Mouse (Mus musculus): ENCODE measurements around the gene Csnk1d. TPM values are rescaled to one million over a fixed set of nuclear protein-coding genes. Genes with fewer than 3 reads are reported as not detected.

Csnk1d gene
- polyA plus RNA-seq, 1 experiment from 2014 or later, result 67.1 TPM

DNA sequence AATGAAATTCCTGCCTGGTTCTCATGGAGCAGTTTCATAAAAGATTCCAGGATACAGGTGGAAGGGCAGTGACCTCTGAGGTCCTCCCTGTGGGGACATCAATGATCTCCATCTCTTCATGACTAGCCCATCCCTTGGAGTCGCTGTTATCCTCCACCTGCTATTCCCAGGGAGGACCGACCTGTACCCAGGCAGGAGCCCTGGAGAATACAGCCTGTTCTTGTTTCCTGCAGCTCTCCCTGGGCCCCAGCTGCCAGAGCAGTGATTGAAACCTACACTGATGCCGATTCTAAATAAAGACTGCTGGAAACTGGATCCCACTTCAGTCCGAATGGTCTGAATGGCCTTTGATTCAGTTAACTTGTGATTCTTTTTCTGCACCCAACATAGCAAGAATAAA lies 59.7 kb downstream of the Csnk1d start:
- H3K4me2 ChIP-seq (ENCODE audit: low read depth, severe bottlenecking), result no peak overlapping the region
- H3K27me3 ChIP-seq (ENCODE audit: control insufficient read depth, insufficient read depth, low read length), result no peaks in the 10 kb centered on the region
- DNase-seq (ENCODE audit: low spot score), result no peak
- no peak overlapping the region for H3K9ac ChIP-seq (ENCODE audit: low read length)
- no peaks in the 10 kb centered on the region for H3K9me3 ChIP-seq (ENCODE audit: control insufficient read depth, low read length)
- WGBS, result 93% methylated on average over 4 of the region's 4 CpGs
- no peaks in the 10 kb centered on the region for H3K36me3 ChIP-seq (ENCODE audit: control insufficient read depth, insufficient read depth, low read length)
- no peak overlapping the region for H3K27ac ChIP-seq (replicated peaks; ENCODE audit: low read depth, low read length)
- no peak for ATAC-seq (ENCODE audit: insufficient number of reproducible peaks, low FRiP score, low TSS enrichment, low read depth)
- 0 out of 2 replicates have a peak, but pooled peaks cover 3% of the 10 kb centered on the region for H3K4me1 ChIP-seq (ENCODE audit: control insufficient read depth, insufficient read depth, low read length)
- H3K4me3 ChIP-seq (ENCODE audit: low read depth, low read length), result no peak overlapping the region

DNA sequence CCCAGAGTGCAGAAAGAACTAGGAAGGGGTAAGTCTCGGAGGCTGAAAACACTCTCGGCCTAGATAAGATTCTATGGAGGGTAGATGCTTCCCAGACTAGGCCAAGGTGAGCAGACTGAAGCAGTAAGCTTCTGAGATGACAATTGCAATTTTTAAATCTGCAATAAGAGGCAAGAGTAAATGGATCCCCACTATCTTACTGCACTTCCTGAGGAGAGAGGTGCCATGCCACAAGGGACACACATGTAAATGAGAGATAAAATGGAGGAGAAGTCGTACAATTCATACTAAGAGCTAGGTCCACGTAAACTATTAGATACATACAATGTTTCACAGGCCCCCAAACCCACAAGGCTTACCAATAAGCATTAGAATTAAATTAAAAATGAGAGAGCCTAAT lies 62.7 kb downstream of the Csnk1d start:
- Histone ChIP-seq H3K27me3 (ENCODE audit: control insufficient read depth, insufficient read depth, low read length) (no peaks in the 10 kb centered on the region), H3K9ac (ENCODE audit: low read length) (no peak overlapping the region), H3K4me1 (ENCODE audit: control insufficient read depth, insufficient read depth, low read length) (0 out of 2 replicates have a peak, but pooled peaks cover 3% of the 10 kb centered on the region), H3K9me3 (ENCODE audit: control insufficient read depth, low read length) (no peaks in the 10 kb centered on the region), H3K27ac (replicated peaks; ENCODE audit: low read depth, low read length) (no peak overlapping the region), H3K4me2 (ENCODE audit: low read depth, severe bottlenecking) (no peak overlapping the region), H3K36me3 (ENCODE audit: control insufficient read depth, insufficient read depth, low read length) (peaks cover 2% of the 10 kb centered on the region; the same call in 1 of the 2 replicates), H3K4me3 (ENCODE audit: low read depth, low read length) (no peak overlapping the region)
- WGBS, result 91% methylated on average over 4 of the region's 4 CpGs
- ATAC-seq (ENCODE audit: insufficient number of reproducible peaks, low FRiP score, low TSS enrichment, low read depth) (no peak), DNase-seq (ENCODE audit: low spot score) (no peak)

DNA sequence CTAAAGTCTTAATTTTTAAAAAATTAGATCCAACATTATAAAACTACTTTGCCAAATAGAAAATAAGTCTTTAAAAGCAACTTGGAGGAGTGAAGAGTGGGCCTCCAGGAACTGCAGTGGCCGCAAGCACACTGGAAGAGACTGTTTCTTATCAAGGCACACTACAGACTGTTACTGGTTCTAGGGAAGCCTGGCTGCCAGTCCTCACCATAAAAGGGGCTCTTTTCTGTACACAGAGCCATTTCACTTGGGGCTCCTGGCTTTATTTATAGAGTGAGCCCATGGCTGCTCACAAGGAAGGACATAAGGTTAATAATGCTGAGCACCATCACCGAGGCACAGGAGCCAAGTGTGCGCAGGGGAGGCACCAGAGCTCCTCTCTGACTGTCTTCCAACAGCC lies 68.6 kb downstream of the Csnk1d start:
- H3K4me2 ChIP-seq (ENCODE audit: low read depth, severe bottlenecking), result no peak overlapping the region
- H3K27ac ChIP-seq (replicated peaks; ENCODE audit: low read depth, low read length), result no peak overlapping the region
- no peaks in the 10 kb centered on the region for H3K27me3 ChIP-seq (ENCODE audit: control insufficient read depth, insufficient read depth, low read length)
- DNase-seq (ENCODE audit: low spot score), result no peak
- peaks cover 11% of the 10 kb centered on the region; the same call in 1 of the 2 replicates for H3K36me3 ChIP-seq (ENCODE audit: control insufficient read depth, insufficient read depth, low read length)
- ATAC-seq (ENCODE audit: insufficient number of reproducible peaks, low FRiP score, low TSS enrichment, low read depth), result no peak
- H3K4me1 ChIP-seq (ENCODE audit: control insufficient read depth, insufficient read depth, low read length), result no peaks in the 10 kb centered on the region
- H3K9ac ChIP-seq (ENCODE audit: low read length), result no peak overlapping the region
- no peaks in the 10 kb centered on the region for H3K9me3 ChIP-seq (ENCODE audit: control insufficient read depth, low read length)
- H3K4me3 ChIP-seq (ENCODE audit: low read depth, low read length), result no peak overlapping the region
- 88% methylated on average over 3 of the region's 3 CpGs for WGBS

GRCm38 (mm10) chr11:120917756-120918155 lies 73.4 kb downstream of the Csnk1d start:
- H3K9ac ChIP-seq (ENCODE audit: low read length), result no peak overlapping the region
- no peak overlapping the region for H3K4me3 ChIP-seq (ENCODE audit: low read depth, low read length)
- H3K27me3 ChIP-seq (ENCODE audit: control insufficient read depth, insufficient read depth, low read length), result no peaks in the 10 kb centered on the region
- DNase-seq (ENCODE audit: low spot score), result no peak
- no peaks in the 10 kb centered on the region for H3K9me3 ChIP-seq (ENCODE audit: control insufficient read depth, low read length)
- no peak overlapping the region for H3K4me2 ChIP-seq (ENCODE audit: low read depth, severe bottlenecking)
- H3K4me1 ChIP-seq (ENCODE audit: control insufficient read depth, insufficient read depth, low read length), result no peaks in the 10 kb centered on the region
- no peak for ATAC-seq (ENCODE audit: insufficient number of reproducible peaks, low FRiP score, low TSS enrichment, low read depth)
- no peak overlapping the region for H3K27ac ChIP-seq (replicated peaks; ENCODE audit: low read depth, low read length)
- 94% methylated on average over 5 of the region's 5 CpGs for WGBS
- peaks cover 10% of the 10 kb centered on the region; the same call in 1 of the 2 replicates for H3K36me3 ChIP-seq (ENCODE audit: control insufficient read depth, insufficient read depth, low read length)

GRCm38 (mm10) chr11:120916477-120916876 lies 74.7 kb downstream of the Csnk1d start:
- Histone ChIP-seq H3K36me3 (ENCODE audit: control insufficient read depth, insufficient read depth, low read length) (peaks cover 10% of the 10 kb centered on the region; the same call in 1 of the 2 replicates), H3K9ac (ENCODE audit: low read length) (no peak overlapping the region), H3K4me1 (ENCODE audit: control insufficient read depth, insufficient read depth, low read length) (no peaks in the 10 kb centered on the region), H3K9me3 (ENCODE audit: control insufficient read depth, low read length) (no peaks in the 10 kb centered on the region), H3K4me2 (ENCODE audit: low read depth, severe bottlenecking) (no peak overlapping the region), H3K4me3 (ENCODE audit: low read depth, low read length) (no peak overlapping the region), H3K27me3 (ENCODE audit: control insufficient read depth, insufficient read depth, low read length) (no peaks in the 10 kb centered on the region), H3K27ac (replicated peaks; ENCODE audit: low read depth, low read length) (no peak overlapping the region)
- DNase-seq (ENCODE audit: low spot score) (no peak), ATAC-seq (ENCODE audit: insufficient number of reproducible peaks, low FRiP score, low TSS enrichment, low read depth) (no peak)
- 72% methylated on average over 3 of the region's 3 CpGs for WGBS

GRCm38 (mm10) chr11:120913796-120914195 lies 77.3 kb downstream of the Csnk1d start:
- H3K4me2 ChIP-seq (ENCODE audit: low read depth, severe bottlenecking), result no peak overlapping the region
- no peaks in the 10 kb centered on the region for H3K27me3 ChIP-seq (ENCODE audit: control insufficient read depth, insufficient read depth, low read length)
- H3K9me3 ChIP-seq (ENCODE audit: control insufficient read depth, low read length), result no peaks in the 10 kb centered on the region
- 95% methylated on average over 4 of the region's 4 CpGs for WGBS
- H3K4me1 ChIP-seq (ENCODE audit: control insufficient read depth, insufficient read depth, low read length), result no peaks in the 10 kb centered on the region
- no peak overlapping the region for H3K27ac ChIP-seq (replicated peaks; ENCODE audit: low read depth, low read length)
- no peak overlapping the region for H3K9ac ChIP-seq (ENCODE audit: low read length)
- no peak overlapping the region for H3K4me3 ChIP-seq (ENCODE audit: low read depth, low read length)
- DNase-seq (ENCODE audit: low spot score) (no peak), ATAC-seq (ENCODE audit: insufficient number of reproducible peaks, low FRiP score, low TSS enrichment, low read depth) (no peak)
- H3K36me3 ChIP-seq (ENCODE audit: control insufficient read depth, insufficient read depth, low read length), result peaks cover 3% of the 10 kb centered on the region; the same call in 1 of the 2 replicates

Other genes starting within 250 kb of the Csnk1d start
- 11.2 and 13.4 TPM in 2 replicates for gene Hmga1b, start 228.5 kb downstream of the Csnk1d start, polyA plus RNA-seq (2014; fragmentation: Nextera tagmentation; extraction: Ambion mirVana)
- 23.7 and 29.5 TPM in 2 replicates for gene Rfng, start 207.1 kb downstream of the Csnk1d start, polyA plus RNA-seq (2014; fragmentation: Nextera tagmentation; extraction: Ambion mirVana)
- gene Gps1, start 207.1 kb downstream of the Csnk1d start, polyA plus RNA-seq (2014; fragmentation: Nextera tagmentation; extraction: Ambion mirVana), result 266 and 275 TPM in 2 replicates
- gene Dus1l, start 194.9 kb downstream of the Csnk1d start, polyA plus RNA-seq (2014; fragmentation: Nextera tagmentation; extraction: Ambion mirVana), result 87.4 and 95.9 TPM in 2 replicates
- gene Fasn, start 166.8 kb downstream of the Csnk1d start, polyA plus RNA-seq (2014; fragmentation: Nextera tagmentation; extraction: Ambion mirVana), result 87.3 and 91.8 TPM in 2 replicates
- 5.0 and 5.1 TPM in 2 replicates for gene Ccdc57, start 58.5 kb downstream of the Csnk1d start, polyA plus RNA-seq (2014; fragmentation: Nextera tagmentation; extraction: Ambion mirVana)
- gene Slc16a3, start 42.9 kb downstream of the Csnk1d start, polyA plus RNA-seq (2014; fragmentation: Nextera tagmentation; extraction: Ambion mirVana), result 48.2 and 58.1 TPM in 2 replicates
- gene Cd7, start 48.1 kb upstream of the Csnk1d start, polyA plus RNA-seq (2014; fragmentation: Nextera tagmentation; extraction: Ambion mirVana), result 0.47 TPM in 1 of 2 replicates, not detected in the other
- gene Sectm1b, start 72.2 kb upstream of the Csnk1d start, polyA plus RNA-seq (2014; fragmentation: Nextera tagmentation; extraction: Ambion mirVana), result not detected in 2 replicates
- not detected in 2 replicates for gene Sectm1a, start 89.9 kb upstream of the Csnk1d start, polyA plus RNA-seq (2014; fragmentation: Nextera tagmentation; extraction: Ambion mirVana)
- not detected in 2 replicates for gene Tex19.2, start 127.3 kb upstream of the Csnk1d start, polyA plus RNA-seq (2014; fragmentation: Nextera tagmentation; extraction: Ambion mirVana)
- gene Tex19.1, start 154.8 kb upstream of the Csnk1d start, polyA plus RNA-seq (2014; fragmentation: Nextera tagmentation; extraction: Ambion mirVana), result 0.21 TPM in 1 of 2 replicates, not detected in the other
- gene Uts2r, start 168.9 kb upstream of the Csnk1d start, polyA plus RNA-seq (2014; fragmentation: Nextera tagmentation; extraction: Ambion mirVana), result 0.14 TPM in 1 of 2 replicates, not detected in the other
- gene Hexdc, start 213.1 kb upstream of the Csnk1d start, polyA plus RNA-seq (2014; fragmentation: Nextera tagmentation; extraction: Ambion mirVana), result 6.5 and 6.6 TPM in 2 replicates
- 13.4 and 15.3 TPM in 2 replicates for gene Ogfod3, start 213.4 kb upstream of the Csnk1d start, polyA plus RNA-seq (2014; fragmentation: Nextera tagmentation; extraction: Ambion mirVana)
- 35.0 and 36.7 TPM in 2 replicates for gene Cybc1, start 238.0 kb upstream of the Csnk1d start, polyA plus RNA-seq (2014; fragmentation: Nextera tagmentation; extraction: Ambion mirVana)
- gene Narf, start 245.9 kb upstream of the Csnk1d start, polyA plus RNA-seq (2014; fragmentation: Nextera tagmentation; extraction: Ambion mirVana), result 60.1 and 68.8 TPM in 2 replicates